Mouse (Mus musculus) left cerebral cortex, adult 18-20 months (tissue): ENCODE measurements around the gene Klhl40. TPM values are rescaled to one million over a fixed set of nuclear protein-coding genes. Genes with fewer than 3 reads are reported as not detected.

Source experiments
- DNase-seq, 2 experiments: peaks; one replicate each; pipeline ENCODE4 v3.0.0; 2021 to 2022; ENCODE audit warnings: low spot score in 2 of 2, mixed read lengths in 1 of 2
- long read RNA-seq, 2 experiments: library from polyadenylated mRNA; stranded (forward); transcript quantifications; one replicate each; pipeline ENCODE4 v2.0.0; 2021
- total RNA-seq, 2 experiments: library from RNA; stranded (reverse); gene quantifications; 2 replicates each; pipeline ENCODE4 v1.2.3; 2021

The Klhl40 gene
- total RNA-seq = 1 to 10 TPM; 6.2 to 7.2 TPM
- long read RNA-seq, experiment 1, transcript Klhl40-201 (6 exons, 2,370 nt) = major isoform, 20 of 26 reads
- long read RNA-seq, experiment 1, partial matches to known transcripts = 0 of 26 reads
- long read RNA-seq, experiment 1, other reads (novel, unspliced or antisense) = 6 of 26 reads
- long read RNA-seq, experiment 2, transcript Klhl40-201 (6 exons, 2,370 nt) = major isoform, 5 of 8 reads
- long read RNA-seq, experiment 2, partial matches to known transcripts = 0 of 8 reads
- long read RNA-seq, experiment 2, other reads (novel, unspliced or antisense) = 3 of 8 reads

GRCm38 (mm10) chr9:121777484-121778065 lies at the start of gene Klhl40:
Gene Klhl40 (plus strand): TSS chr9:121777607.
- peak; percentile 67 to 80 for DNase-seq

GRCm38 (mm10) chr9:121740490-121740889 lies 36.9 kb upstream of the Klhl40 start:
- no peak for DNase-seq

DNA sequence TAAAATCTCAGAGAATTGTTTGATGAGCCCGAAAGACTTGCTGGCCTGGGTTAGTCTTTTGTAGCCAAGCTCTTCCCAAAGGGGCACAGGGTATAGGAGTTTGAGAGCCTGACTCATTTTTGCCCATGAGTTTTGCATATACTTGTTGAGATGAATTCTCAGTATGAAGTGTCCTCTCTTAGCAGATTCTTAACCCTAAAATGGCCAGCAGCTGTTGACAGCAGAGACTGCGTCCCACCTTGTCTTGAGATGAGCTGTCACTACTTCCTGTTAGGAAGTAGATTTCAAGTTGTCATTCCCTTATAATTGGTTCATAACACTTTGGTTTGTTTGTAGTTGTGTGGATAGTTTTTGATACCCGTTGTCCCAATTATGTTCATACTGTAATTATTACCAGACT lies 36.2 kb upstream of the Klhl40 start:
- DNase-seq = no peak

GRCm38 (mm10) chr9:121744051-121744450 lies 33.4 kb upstream of the Klhl40 start:
- DNase-seq = no peak

DNA sequence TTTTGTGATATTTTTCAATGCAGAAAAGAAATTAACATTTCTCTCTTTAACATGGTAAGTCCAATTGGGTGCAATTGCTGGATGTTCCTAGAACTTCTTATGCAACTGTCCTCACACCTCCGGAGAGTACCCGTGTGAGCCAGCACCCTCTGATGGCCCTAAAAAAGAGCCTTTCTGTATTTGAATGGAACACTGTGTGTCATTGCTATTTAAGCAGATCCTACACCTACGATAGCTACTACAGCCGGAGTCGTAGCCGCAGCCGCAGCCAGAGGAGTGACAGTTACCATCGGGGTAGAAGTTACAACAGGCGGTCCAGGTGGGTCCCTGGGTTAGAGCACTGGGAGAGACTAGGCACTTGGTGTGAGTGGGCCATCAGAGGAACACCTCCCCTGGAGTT lies 24.6 kb upstream of the Klhl40 start:
- DNase-seq = peak; percentile 61 to 75

GRCm38 (mm10) chr9:121754624-121755023 lies 22.8 kb upstream of the Klhl40 start:
- no peak for DNase-seq

- DNase-seq = no peak
Observed at GRCm38 (mm10) chr9:121756785-121757184, 20.6 kb upstream of the Klhl40 start.

GRCm38 (mm10) chr9:121757432-121757831 lies 20.0 kb upstream of the Klhl40 start:
- DNase-seq = no peak

DNA sequence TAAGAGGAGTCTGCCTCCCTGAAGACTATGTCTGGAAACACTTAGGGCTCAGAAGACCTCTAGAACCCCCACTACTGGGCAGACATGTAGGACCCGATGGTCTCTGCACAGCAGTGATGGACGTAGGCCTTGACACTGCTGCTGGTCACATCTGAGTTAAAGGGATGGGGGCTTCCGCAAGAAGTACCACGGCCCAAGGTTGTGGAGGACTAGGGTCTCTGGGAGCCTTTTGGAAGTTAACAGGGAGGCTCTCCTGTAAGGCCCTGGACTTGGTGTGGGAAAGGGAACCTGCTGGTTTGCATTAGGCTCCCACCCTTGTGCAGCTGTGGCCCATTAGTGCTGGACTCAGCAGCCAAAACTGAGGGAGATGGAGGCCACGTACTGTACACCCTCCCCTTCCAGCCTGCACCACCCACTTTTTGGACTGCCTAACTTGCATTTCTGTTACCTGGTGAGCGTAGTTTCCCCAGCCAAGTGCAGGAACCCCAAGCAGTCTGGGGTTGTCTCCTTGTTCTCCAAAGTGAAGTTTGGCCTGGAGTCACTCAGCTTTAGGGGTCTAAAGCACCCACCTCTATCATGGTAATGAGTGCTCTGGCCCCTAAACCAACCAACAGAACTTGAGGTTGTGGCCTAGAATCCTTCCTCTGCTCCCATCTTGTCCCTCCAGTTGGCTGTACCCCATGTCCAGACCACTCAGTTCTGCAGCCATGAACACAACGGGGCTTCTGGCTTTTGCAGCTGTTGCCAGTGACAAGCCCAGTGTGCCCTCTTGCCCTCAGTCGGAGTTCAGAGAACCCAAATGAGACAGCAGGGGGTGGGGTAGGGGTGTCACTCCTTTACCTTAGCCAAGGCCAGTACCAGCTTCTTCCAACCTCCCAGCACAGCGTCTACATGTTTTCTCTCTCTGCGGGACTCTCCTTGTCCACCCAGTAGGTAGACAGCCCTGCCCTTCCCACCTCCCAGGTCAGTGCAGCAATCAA lies 19.3 kb upstream of the Klhl40 start:
- no peak for DNase-seq

- peak; percentile 70 to 81 for DNase-seq
Observed at GRCm38 (mm10) chr9:121759091-121760081, 18.0 kb upstream of the Klhl40 start, which contains the start of gene Zfp651. Gene Zfp651 (plus strand): TSS chr9:121759330.

DNA sequence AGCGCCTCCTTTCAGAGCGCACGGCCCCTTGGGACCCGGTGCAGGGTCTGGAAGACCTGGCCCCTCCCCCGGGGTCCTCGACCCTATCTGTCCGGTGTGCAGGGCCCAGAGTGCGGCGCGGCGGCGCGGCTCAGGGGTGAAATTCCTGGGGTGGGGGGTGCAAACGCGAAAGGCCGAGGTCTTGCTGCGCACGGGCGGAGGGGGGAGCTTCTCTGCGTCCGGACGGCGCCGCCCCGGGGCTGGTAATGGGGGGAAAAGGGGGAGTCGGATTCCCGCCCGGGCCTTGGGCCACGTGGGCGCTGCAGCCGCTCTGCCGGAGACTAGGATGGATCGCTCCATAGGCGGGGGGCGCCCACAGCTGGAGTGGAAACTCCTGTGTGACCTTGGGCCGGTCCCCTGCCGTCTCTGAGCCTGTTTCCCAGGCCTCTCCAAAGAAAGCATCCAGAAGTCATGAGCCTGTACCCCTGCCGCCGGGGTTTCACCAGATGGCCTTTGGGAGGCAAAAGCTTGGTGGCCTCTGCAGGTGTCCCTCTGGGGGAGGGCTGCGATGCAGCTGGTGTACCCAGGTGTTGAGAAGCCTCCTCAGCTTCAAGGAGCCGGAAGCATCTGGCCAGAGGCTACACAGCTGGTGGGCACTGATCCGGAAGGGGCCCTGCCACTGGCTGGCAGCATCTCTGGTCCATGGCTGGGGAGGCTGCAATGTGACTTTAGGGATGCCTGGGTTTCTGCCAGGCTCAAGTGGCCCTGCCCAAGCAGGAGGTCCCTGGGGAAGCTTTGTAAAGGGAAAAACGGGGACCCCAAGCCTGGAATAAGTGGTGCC lies 16.9 kb upstream of the Klhl40 start:
- peak; percentile 49 to 62 for DNase-seq

- DNase-seq = peak in 1 of 2 experiments; percentile 18
Observed at GRCm38 (mm10) chr9:121761091-121761665, 16.2 kb upstream of the Klhl40 start.

DNA sequence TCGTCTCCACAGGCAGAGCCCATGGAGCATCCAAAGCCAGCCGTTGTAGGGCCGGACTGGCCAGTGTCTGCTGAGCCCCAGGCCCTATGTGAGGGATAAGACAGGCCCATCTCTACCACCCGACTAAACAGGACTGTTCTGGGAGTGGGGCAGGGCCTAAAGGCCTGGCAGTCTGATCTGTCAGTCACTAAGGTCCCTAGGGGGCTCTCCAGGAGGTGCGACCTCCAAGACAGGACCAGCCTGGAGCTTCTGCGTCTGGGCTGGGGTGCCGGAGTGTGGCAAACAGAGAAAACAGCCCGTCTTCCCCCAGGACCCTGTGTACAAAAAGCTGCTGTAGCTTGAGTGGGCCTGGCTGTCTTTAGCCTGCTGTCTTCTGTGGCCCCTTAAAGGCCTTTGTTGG lies 15.6 kb upstream of the Klhl40 start:
- peak in 1 of 2 experiments; percentile 1 for DNase-seq

GRCm38 (mm10) chr9:121762248-121762647 lies 15.2 kb upstream of the Klhl40 start:
- DNase-seq = no peak

DNA sequence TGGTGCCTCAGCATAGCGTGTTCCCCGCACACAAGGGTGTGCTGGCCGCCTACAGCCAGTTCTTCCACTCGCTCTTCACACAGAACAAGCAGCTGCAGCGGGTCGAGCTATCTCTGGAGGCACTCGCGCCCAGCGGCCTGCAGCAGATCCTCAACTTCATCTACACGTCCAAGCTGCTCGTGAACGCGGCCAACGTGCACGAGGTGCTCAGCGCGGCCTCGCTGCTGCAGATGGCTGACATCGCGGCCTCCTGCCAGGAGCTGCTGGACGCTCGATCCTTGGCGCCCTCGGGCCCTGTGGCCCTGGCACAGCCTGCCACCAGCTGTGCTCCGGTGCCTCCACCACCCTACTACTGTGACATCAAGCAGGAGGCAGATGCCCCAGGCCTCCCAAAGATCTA lies 14.6 kb upstream of the Klhl40 start:
- no peak for DNase-seq

DNA sequence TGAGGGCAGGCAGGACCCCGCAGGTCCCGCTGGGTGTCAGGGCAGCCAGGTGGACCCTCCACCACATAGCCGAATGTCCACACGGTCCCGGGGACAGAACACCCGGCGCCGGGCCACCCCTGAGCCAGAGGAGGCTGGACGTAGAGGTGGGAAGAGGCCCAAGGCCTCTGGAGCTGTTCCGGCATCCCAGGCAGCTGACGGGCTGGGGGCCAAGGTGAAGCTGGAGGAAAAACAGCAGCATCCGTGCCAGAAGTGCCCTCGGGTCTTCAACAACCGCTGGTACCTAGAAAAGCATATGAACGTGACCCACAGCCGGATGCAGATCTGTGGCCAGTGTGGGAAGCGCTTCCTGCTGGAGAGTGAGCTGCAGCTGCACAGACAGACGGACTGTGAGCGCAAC lies 13.7 kb upstream of the Klhl40 start:
- DNase-seq = no peak

DNA sequence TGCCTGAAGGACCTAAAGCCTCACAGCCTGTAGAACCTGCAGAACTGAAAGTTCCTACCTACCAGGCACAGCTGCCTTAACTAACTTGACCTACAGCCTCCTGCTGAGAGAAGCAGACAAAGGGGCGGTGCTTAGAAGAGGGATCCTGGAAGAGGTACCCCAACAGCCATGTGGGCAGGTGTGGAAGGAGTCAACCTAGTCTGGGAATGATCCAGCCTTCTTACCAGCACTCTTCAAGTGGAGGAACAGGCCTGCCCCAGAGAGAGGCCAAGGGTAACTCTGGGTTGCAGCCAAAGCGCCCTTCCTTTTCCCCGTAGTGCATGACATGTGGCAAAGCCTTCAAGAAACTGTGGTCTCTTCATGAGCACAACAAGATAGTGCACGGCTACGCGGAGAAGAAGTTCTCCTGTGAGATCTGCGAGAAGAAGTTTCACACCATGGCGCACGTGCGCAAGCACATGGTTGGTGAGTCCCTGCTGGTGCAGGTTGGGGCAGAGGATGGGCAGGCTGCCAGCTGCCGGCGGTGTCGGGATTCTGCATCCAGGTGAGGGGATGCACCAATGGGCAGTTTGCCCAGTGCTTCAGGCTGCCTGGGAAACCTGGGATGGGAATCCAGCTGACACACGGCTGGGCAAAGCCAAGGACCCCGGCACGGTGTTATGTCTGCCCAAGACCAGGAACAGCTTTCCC lies 12.1 kb upstream of the Klhl40 start:
- DNase-seq = no peak

GRCm38 (mm10) chr9:121772412-121772811 lies 5.0 kb upstream of the Klhl40 start:
- DNase-seq = no peak

DNA sequence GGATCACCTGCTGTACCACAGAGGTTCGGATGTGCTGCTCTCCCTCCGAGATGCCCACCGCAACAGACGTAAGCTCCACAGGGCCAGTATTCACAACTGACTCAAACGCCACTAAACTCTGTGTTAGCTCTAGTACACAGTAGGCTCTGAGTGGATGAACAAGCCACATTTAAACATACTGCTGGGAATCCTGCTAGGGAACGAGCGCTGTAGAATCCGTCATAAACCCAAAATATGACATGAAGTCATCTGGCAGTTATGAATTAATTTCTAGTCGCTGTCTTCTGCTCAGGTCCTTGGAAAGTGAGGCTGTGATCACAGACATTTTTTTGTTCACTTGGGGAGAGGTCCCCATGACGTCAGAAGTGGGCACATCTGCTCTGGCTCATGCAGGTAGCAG lies 1.5 kb upstream of the Klhl40 start:
- no peak for DNase-seq
